Mouse (Mus musculus) adrenal gland, postnatal 36 days (tissue): ENCODE measurements around the gene Atp7b. TPM values are rescaled to one million over a fixed set of nuclear protein-coding genes. Genes with fewer than 3 reads are reported as not detected.

Experiments used
- DNase-seq, 2 experiments: peaks; one replicate each; pipeline ENCODE4 v3.0.0; 2021; ENCODE audit warnings: mixed read lengths in 1 of 2
- long read RNA-seq, 2 experiments: library from polyadenylated mRNA; stranded (forward); transcript quantifications; one replicate each; pipeline ENCODE4 v2.0.0; 2021; ENCODE audit warnings: borderline sequencing depth in 2 of 2
- total RNA-seq, 2 experiments: library from RNA; stranded (reverse); gene quantifications; 2 replicates each; pipeline ENCODE4 v1.2.3; 2021

Atp7b gene
- 1 to 10 TPM in 1 of 2 experiments, under 1 TPM in 1; 0.76 to 1.4 TPM for total RNA-seq
- long read RNA-seq, experiment 1, partial matches to known transcripts = 1 of 1 reads
- long read RNA-seq, experiment 1, other reads (novel, unspliced or antisense) = 0 of 1 reads
- long read RNA-seq, experiment 2 = 0 reads

GRCm38 (mm10) chr8:22059821-22060445 is at the start of gene Atp7b:
Gene Atp7b, minus strand, starts transcription at chr8:22060305.
- DNase-seq = peak; percentile 42 to 52

- DNase-seq = no peak
Measured at GRCm38 (mm10) chr8:22107020-22107419, 46.9 kb upstream of the Atp7b start.

GRCm38 (mm10) chr8:22091568-22091967 is 31.5 kb upstream of the Atp7b start:
- DNase-seq = peak; percentile 17 to 35

GRCm38 (mm10) chr8:22089226-22089625 is 29.1 kb upstream of the Atp7b start:
- no peak for DNase-seq

GRCm38 (mm10) chr8:22079313-22080007 is 19.4 kb upstream of the Atp7b start:
- no peak for DNase-seq

- DNase-seq = peak in 1 of 2 experiments; percentile 13
Measured at GRCm38 (mm10) chr8:22061126-22061525, 1.0 kb upstream of the Atp7b start.

GRCm38 (mm10) chr8:22060446-22060889 is 363 bp upstream of the Atp7b start, which contains the start of gene Alg11:
Gene Alg11, plus strand, starts transcription at chr8:22060721.
- DNase-seq = peak; percentile 97 to 99

GRCm38 (mm10) chr8:22059153-22059738 is 859 bp downstream of the Atp7b start:
- no peak for DNase-seq

GRCm38 (mm10) chr8:22058368-22058767 is 1.7 kb downstream of the Atp7b start:
- DNase-seq = no peak

GRCm38 (mm10) chr8:22056850-22057249 is 3.3 kb downstream of the Atp7b start:
- DNase-seq = no peak

- no peak for DNase-seq
Measured at GRCm38 (mm10) chr8:22055492-22055877, 4.6 kb downstream of the Atp7b start.

- DNase-seq = peak; percentile 28 to 34
Measured at GRCm38 (mm10) chr8:22054674-22055491, 5.2 kb downstream of the Atp7b start.

GRCm38 (mm10) chr8:22047699-22048464 is 12.2 kb downstream of the Atp7b start:
- DNase-seq = peak; percentile 63 to 73

GRCm38 (mm10) chr8:22043706-22044105 is 16.4 kb downstream of the Atp7b start:
- no peak for DNase-seq

GRCm38 (mm10) chr8:22042515-22042914 is 17.6 kb downstream of the Atp7b start:
- DNase-seq = no peak

- DNase-seq = no peak
Measured at GRCm38 (mm10) chr8:22040153-22040509, 20.0 kb downstream of the Atp7b start.

- DNase-seq = no peak
Measured at GRCm38 (mm10) chr8:22039468-22040152, 20.5 kb downstream of the Atp7b start.

- no peak for DNase-seq
Measured at GRCm38 (mm10) chr8:22037022-22037421, 23.1 kb downstream of the Atp7b start.

- no peak for DNase-seq
Measured at GRCm38 (mm10) chr8:22036137-22036536, 24.0 kb downstream of the Atp7b start.

GRCm38 (mm10) chr8:22030990-22031389 is 29.1 kb downstream of the Atp7b start:
- DNase-seq = no peak

- no peak for DNase-seq
Measured at GRCm38 (mm10) chr8:22028973-22029372, 31.1 kb downstream of the Atp7b start.
